Mouse (Mus musculus) neutrophil, adult 5-6 weeks (primary cell): ENCODE results near the gene Gm45808. TPM values are rescaled to one million over a fixed set of nuclear protein-coding genes. Genes with fewer than 3 reads are reported as not detected.
A peak's percentile ranks its signal among the peaks of the same experiment; 100 is the strongest.
"Not testable (repeated sequence)": the region's sequence is repeated elsewhere in the genome, so short reads cannot be mapped to it uniquely, and the experiment has no call there.

Source experiments
- ATAC-seq: fragments of 151-379, 151-347 bp; 2 replicates; pipeline ENCODE4 v1.8.0; 2017; ENCODE audit warnings: mild to moderate bottlenecking, moderate TSS enrichment; ENCODE audit not compliant: insufficient number of reproducible peaks, poor library complexity, low FRiP score, severe bottlenecking; ENCODE audit errors: extremely low read depth
- total RNA-seq: library from RNA; stranded (forward); fragments of 200-1000 nt; gene quantifications from 2 replicates; pipeline ENCODE4 v1.2.3, GENCODE M21; 2017

The Gm45808 gene
- total RNA-seq: not detected in 2 replicates

DNA sequence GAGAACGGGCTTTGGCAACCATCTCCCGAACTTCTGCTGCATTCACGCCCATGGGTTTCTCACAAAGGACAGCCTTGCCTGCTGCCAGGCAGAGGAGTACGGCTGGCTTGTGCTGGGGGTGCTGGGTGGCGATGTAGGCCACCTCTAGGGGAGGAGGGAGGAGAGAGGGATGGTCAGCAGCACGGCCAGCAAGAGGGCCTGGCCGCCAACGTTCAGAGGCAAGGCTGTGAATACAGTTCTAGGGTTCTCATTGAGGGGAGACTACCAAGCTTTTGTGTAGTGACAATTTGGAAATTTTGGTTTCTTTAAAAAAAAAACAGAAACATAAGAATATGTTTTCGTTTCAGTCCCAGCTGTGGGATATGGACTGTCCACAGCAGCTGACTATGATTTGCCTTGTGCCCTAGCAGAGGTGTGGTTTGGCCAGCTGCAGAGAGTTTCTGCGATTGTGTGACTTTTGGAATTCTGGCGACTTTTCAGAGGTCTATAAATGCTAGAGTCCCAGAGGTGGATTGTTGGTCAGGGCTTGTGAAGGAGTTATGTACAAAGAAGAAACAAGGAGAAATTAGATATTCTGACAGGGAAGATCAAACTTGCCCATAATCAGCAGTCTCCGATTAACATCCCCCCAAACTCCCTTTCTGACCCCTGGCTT, at the start of gene Gm45808:
Gene Gm45808 (minus strand): TSS at position 51 of the 655 bp plus-strand sequence.
- ATAC-seq: no peak

DNA sequence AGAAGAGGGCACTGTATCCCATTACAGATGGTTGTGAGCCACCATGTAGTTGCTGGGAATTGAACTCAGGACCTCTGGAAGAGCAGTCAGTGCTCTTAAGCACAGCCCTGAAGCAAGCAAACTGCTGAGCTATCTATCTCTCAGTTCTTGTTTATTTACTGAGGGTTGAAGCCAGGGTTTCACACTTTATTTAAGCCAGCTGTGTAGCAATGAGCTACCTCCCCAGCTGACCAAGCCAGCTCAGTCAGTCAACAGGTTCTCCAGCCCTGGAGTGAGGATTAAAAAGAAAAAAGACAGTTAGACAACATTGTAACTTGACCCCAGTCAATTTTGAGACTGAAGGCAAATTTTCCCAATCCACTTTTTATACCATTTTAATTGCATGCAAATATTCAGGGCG, 49.1 kb upstream of the Gm45808 start:
- no peak for ATAC-seq

GRCm38 (mm10) chr7:45530643-45531042, 44.0 kb upstream of the Gm45808 start:
- no peak for ATAC-seq

DNA sequence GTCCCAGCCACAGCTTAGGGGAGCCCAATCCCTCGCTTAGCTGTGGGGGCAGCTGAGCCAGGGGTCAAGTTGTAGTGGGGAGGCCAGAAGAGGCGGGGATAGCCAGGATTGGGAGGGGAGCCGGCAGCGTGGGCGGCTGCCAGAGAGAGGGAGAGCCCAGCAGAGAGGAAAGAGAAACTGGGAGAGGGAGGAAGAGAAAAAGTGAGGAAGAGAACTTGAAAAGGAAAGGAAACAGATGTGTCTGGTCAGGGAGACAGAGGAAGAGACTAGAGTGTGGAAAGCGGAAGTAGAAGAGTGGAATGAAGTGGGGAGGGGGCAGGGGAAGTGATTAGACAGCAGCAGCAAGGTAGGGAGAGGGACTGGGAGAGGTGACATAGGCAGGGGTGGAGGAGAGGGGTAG, 42.9 kb upstream of the Gm45808 start:
- no peak for ATAC-seq

DNA sequence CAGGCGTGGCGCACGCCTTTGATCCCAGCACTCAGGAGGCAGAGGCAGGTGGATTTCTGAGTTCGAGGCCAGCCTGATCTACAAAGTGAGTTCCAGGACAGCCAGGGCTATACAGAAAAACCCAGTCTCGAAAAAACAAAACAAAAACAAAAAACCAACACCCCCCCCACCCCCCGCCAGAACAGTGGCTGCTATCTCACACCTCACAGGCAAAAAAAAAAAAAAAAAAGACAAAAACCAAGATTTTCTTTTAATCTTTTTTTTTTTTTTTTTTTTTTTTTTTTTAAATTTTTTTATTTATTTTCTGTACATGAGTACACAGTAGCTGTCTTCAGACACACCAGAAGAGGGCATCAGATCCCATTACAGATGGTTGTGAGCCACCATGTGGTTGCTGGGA, 40.6 kb upstream of the Gm45808 start:
- not testable (repeated sequence) for ATAC-seq

DNA sequence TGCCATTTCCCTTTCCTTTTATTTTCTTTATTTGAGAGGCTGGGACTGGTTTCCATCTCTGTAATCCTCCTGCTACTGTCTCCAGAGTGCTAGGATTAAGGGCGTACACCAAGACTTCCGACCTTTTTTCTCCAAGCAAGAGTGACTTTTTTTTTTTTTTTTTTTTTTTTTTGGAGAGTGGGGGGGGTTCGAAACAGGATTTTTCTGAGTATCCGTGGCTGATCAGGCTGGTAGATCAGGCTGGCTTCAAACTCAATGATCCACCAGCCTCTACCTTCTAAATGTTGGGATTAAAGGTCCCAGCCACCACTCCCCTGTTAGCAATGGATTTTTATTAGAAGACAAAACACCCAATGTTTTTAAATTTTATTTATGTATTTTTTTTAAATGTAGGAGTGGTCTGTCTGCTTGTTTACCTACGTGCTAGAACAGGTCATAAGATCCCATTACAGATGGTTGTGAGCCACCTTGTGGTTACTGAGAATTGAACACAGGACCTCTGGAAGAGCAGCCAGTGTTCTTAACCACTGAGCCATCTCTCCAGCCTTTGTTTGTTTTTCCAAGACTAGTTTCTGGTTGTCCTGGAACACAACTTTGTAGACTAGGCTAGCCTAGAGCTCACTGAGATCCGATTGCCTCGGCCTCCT, 40.0 kb upstream of the Gm45808 start:
- no peak for ATAC-seq

- peak; percentile 82 for ATAC-seq
Measured at GRCm38 (mm10) chr7:45525809-45526473, 39.3 kb upstream of the Gm45808 start, which contains the start of the genes Ppp1r15a and Plekha4. Ppp1r15a (minus strand) TSS chr7:45526268. Plekha4 (plus strand) TSS chr7:45526330.

GRCm38 (mm10) chr7:45524841-45525621, 38.4 kb upstream of the Gm45808 start:
- no peak for ATAC-seq

DNA sequence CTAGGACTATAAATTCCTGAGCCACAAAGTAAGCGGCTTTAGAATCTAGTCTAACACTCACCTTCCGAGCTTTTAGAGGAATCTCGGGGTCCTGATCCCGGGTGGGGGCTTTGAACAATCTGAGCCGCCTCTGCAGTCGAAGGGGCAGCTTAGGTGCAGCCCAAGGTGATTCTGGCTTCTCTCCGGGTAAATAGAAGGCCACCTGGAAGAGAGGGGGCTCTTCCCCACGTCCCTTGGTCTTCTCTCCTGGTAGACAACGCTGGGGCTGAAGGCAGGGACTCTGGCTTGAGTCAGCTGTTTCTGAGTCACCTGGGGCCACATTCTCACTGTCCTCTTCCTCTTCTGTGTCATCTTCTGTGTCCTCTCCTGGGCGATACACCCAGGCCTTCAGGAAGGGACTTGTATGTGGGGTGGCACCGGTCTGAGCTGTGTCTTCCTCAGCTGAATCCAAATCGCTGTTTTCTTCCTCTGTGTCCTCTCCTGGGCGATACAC, 37.1 kb upstream of the Gm45808 start:
- ATAC-seq: no peak

GRCm38 (mm10) chr7:45522957-45523676, 36.5 kb upstream of the Gm45808 start:
- no peak for ATAC-seq

GRCm38 (mm10) chr7:45522194-45522752, 35.7 kb upstream of the Gm45808 start:
- no peak for ATAC-seq

DNA sequence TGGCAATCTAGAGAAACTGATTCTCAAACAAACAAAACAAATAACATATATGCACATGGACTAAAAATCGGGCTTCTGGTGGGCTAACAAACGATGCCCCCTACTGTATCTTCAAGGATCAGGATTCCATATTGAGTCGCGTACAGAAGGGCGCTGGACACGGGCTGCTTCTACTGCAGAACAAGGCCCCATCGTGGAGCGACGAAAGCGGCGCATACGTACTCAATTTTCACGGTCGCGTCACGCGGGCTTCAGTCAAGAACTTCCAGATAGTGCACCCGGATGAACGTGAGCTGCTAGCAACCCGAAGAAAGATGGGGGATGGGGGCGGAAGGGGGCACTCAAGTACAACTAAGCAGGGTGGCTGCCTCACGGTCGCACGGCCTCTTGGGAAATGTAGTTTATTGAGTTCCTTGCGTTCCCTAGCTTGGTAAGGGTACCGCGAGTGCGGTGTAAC, 35.1 kb upstream of the Gm45808 start:
- peak; percentile 69 for ATAC-seq

GRCm38 (mm10) chr7:45520605-45521004, 34.0 kb upstream of the Gm45808 start:
- ATAC-seq: no peak

- no peak for ATAC-seq
Measured at GRCm38 (mm10) chr7:45519345-45520120, 32.9 kb upstream of the Gm45808 start.

GRCm38 (mm10) chr7:45518618-45519017, 32.0 kb upstream of the Gm45808 start:
- no peak for ATAC-seq

GRCm38 (mm10) chr7:45516846-45517245, 30.2 kb upstream of the Gm45808 start:
- ATAC-seq: not testable (repeated sequence)

DNA sequence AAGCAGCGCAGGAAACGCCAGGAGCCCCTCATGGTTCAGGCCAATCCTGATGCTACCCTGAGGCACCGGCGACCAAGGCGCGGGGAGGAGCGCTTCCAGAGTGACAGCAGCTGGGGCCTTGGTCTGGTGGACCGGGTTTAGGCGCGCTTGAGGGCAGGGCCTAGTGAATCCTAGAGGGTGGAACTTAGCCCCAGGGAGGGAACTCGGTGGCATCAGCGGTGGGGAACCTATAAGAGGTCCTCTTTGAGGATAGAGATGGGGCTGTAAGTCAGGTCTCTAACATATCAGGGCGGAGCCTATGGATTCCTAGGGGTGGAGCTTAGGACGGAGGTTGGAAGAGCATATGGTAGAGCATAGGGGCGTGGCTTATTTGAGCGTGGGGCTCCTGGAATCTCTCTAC, 28.8 kb upstream of the Gm45808 start:
- ATAC-seq: no peak
